Mouse (Mus musculus): ENCODE results near the gene Ccdc82.
A peak's percentile ranks its signal among the peaks of the same experiment; 100 is the strongest.

The Ccdc82 gene

DNA sequence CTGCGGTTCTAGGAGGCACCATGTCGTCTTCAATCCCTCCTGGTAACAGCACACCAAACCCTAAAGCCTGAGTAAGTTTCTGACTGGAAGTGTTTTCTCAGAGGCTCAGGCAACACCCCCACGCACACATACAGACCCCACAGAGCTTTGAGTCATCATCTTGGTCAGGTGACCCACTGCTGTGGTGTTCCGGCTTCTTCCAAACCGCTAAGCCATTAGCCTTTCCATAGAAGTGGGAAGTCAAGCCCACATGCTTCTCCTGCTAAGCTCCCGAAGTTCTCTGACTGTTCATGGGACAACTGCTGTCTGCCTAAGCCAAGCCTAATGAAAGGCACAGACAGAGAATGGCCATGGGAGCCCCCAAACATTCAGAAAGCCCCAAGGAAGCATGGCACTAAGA is 52.4 kb downstream of the Ccdc82 start:
- peak; percentile 51 for DNase-seq (ENCODE audit: low read depth, low spot score)

DNA sequence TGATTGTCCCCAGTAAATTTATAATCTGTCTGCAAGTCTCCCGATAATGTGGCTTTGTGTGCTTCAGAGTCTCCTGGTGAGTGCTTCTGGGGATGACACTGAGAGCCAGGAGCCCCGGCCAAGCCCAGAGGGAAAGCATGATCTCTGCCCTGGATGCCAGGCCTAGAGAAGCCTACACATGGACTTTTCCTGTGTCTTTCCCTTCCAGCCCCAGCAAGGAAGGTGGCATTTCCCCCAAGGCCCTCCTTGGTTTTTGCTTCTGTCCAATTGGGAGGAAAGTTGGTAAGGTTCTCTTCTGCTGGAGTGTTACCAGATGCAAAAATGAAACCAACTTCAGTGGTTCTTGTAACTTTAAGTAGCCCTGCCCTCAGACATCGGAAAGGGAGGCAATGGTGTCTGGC is 53.3 kb downstream of the Ccdc82 start:
- peak; percentile 70 for DNase-seq (ENCODE audit: low read depth, low spot score)

DNA sequence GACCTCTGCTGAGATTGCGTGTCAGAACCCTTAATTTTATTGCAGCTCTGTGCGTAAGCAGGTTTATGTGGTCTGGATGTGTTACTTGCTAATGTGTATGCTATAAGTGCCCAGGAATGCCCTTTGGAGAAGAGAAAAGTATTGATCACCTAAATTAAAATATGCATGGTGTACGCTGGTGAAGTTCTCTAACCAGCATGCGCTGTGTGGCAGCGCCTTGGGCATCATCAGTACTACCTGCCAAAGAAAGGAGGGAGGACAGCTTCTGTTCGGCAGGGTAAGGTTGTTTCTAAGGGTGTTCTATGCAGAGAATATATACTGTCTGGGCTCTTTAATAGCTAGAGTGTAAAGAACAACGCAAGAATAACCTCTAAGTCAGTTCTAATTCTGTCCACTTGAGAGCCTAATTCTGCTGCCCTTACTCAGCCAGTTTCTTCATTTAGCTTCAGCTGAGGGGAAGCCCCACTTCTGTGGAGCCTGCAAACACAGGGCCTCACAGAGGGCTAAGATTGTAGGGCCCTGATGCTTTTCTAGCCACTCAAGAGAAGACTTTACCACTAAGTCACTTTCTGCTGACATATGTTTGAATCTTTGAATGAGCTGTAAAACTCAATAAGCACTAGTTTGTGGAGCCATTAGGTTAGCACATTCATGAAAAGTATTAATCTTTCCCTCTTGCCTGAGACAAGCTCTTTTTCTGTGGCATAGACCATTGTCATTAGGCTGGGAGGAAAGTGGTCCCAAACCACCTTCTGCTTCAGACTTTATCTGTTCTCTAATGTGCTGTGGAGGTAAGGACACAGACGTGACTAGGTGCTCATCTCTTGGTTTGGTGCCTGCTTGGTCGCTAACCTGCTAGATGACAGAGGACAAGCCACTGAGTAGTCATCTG is 54.4 kb downstream of the Ccdc82 start:
- no peak for DNase-seq (ENCODE audit: low read depth, low spot score)

DNA sequence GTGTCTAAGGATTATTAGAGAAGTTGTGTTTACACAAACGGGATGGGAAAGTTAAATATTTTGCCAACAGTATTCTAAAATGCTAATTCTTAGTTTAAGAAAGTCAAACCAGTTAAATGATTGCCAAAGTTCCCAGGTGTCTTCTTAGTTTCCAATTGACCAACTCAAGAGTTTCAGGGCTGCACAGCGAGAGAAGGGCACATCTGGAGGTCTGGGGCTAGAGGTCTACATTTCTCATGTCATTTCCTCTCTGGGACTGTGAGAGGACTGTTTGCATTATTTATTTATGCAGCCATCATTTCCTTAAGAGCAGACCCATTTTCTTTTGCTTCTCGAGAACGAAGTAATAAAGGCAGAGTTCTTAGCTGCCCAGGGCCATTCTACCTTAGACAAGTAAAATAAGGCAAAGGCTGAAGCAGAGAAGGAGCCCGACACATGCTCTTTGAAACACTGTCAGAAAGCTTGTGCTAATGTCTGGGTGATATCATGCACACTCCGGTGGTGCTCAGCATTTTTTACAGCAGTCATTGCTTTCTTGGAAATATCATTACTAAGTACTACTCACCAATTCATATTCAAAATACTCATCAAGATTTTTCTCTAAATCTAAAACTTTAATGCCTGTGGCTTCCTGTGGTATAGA is 55.5 kb downstream of the Ccdc82 start:
- no peak for DNase-seq (ENCODE audit: low read depth, low spot score)

DNA sequence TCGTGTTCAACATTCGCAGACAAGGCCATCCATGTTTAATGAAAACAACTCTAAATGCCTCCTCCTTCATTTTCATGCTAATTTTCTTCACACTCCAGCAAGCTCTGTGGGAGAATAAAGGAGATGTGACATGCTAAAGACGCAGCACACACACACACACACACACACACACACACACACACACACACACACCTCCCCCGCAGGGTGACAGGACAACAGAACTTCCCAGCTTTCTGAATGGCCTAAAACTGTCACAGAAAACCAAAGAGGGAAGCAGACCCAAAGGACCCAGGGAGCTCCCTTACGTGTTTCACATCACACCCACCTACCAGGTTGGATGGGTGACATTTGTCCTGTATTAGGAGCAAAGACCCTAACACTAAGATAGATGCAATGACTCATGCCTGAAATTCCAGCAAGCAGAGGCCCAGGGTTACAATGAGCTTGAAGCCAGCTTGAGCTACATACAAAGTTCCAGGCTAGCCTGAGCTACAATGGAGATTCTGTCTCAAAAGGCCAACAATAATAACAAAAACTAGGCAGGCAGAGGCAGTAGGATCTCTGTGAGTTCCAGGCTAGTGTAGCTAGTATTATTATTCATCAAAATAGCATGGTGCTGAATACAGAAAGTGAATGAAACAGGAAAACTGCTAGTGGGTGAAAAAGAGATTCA is 56.5 kb downstream of the Ccdc82 start:
- DNase-seq (ENCODE audit: low read depth, low spot score), result no peak

DNA sequence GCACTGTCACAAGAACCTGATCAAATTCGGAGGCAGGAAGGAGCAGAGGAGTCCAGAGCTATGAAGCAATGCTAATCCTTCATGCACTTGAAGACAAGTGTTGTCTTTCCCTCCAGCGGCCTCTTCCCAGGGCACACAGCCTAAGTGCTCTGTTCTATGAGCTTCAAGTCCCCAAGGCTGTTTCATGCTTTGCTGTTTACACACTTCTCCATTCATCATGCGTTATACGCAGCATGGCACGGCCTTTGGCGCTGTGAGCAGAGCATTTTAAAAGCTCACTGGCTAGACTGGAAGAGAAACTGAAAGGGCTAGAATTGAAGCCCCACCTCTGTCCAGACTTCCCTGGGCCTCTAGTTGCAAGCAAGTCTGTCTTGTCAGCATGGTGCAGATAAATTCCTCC is 57.2 kb downstream of the Ccdc82 start:
- DNase-seq (ENCODE audit: low read depth, low spot score), result no peak

DNA sequence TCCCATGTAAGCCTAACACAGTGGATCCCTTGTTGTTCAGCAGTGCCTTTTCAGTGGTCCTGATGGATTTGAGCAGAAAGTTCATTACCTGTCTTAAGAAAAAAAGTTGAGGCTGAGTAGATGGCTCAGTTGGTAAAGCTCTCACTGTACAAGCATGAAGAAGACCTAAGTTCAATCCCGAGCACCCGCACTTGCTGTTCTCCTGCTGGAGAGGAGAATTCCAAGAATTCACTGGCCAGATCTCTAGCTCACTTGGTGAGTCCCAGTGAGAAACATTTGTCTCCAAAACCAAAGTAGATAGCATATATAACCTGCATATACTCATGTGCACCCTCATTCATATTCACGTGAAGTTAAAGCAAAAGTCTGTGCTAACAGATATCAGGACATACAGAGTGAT is 59.7 kb downstream of the Ccdc82 start:
- no peak for DNase-seq (ENCODE audit: low read depth, low spot score)

DNA sequence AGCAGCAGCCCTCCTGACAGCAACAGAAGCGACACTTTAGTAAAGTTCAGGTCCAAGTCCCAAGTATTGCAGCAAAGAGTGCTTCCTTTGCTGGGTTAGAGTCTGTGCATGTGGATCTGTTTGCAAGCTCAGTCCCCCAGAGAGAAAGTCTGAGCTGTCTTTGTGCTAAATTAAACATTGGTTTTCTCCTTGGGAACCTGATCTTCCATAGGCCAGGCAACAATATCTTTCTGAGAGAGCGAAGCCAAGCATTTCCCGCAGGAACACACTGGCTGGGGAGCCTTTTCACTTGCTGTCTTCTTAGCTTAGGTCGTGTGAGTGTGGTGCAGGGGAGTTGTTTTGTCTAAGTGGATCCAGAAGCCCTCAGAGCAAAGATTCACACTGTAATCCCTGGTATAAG is 60.5 kb downstream of the Ccdc82 start:
- no peak for DNase-seq (ENCODE audit: low read depth, low spot score)

DNA sequence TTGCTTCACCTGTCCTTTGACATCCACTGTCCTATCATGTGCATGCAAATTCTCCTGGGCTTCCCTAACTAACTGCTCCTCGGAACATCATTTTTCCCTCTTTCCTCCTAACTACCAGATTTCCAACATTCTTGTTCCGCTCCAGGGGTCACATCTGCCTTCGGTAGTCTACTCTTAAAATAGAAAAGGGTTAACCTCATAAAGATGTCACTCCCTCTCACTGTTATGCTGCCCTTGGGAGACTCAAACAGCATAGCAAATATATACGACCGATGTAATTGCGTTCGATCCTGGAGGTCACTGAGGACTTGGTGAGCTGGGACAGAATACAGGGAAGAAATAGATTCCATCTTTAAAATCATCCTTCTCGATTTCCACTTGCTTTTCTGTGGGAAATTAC is 62.0 kb downstream of the Ccdc82 start:
- DNase-seq (ENCODE audit: low read depth, low spot score), result no peak

DNA sequence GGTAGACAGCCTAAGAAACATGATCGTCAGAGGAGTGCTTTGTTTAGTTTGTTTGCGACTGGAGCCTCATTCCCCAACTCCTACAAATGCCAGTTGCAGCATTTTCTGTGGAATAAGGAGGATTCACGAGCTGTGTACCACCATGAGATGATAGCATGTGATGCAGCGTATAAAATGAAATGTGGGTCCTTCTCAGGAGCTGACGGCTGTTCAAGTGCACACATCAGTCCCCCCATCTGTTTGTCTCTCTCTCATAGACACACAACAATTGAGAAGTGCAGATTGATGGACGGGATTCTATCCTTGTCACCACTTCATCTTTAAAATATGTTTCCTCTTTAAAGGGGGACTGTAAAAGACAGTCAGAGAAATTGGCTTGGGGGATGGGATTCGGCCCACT is 63.1 kb downstream of the Ccdc82 start:
- no peak for DNase-seq (ENCODE audit: low read depth, low spot score)

DNA sequence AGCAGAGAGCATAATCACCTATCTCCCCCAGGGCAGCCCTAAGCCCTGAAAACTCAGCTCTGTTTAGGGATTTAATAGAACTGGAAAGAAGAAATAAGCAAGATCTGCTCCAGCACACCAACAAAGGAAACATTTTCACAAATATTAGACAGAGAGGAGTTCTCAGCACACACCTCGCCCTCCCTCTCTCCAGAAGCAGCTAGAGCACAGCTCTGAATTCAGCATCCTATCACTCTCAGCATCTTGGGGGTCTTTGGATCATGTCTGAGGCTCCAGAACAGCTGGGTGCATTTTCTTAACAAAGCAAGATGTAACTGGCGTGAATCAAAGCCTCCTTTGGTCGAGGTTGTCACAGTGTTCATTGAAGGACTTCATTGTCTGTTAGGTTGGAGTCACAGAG is 63.5 kb downstream of the Ccdc82 start:
- no peak for DNase-seq (ENCODE audit: low read depth, low spot score)

DNA sequence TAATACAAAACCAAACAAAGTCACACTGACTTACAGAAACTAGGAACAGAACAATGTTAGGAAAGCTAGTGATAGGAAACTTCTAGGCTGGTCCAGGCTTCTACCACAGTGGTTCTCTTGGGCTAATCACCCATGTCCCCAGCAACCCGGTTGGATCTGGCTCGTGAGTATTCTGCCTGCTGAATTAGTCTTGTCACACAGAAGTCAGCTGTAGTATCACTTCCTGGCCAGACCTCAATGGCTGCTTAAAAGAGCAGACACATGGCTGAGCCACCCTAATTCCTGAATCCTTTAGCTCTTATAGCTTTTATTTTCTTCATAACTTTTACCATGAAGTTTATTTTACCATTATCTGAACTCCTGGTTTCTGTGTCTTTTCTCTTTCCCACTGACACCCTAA is 64.3 kb downstream of the Ccdc82 start:
- no peak for DNase-seq (ENCODE audit: low read depth, low spot score)

DNA sequence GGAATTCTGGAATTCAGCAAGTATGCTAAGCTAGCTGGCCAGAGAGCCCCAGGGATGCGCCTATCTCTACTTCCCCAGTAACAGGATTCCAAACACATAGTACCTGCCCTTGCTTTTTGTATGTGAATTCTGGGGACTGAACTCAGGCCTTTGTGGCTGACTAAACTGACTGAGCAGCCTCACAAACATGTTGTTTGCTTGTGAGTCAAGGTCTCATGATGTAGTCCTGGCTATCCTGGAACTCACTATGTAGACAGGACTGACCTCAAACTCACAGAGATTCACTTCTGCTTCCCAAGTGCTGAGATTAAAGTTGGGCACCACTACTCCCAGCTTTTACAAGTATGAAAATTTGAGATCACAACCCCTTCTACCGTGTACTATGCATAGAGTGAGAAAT is 67.2 kb downstream of the Ccdc82 start:
- DNase-seq (ENCODE audit: low read depth, low spot score), result peak; percentile 51

DNA sequence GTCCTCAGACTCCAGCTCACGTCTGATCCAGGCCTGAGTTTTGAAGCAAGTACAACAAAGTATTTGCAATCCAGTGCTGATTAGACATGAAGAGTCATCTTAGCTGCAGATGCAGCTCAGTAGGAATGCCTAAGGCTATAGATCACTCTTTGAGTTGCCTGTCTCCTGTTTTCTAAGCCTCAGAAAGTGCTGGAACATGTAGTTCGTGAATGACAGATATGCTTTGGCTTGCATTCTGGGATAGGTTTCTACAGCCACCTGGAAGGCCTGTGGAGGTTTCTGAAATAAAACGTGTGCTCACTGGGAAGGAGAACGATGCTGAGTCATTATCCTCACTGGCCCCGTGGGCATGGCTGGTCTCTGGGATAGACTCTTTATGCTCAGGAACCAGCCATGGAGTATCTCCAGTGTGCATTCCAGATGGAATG is 67.8 kb downstream of the Ccdc82 start:
- peak; percentile 76 for DNase-seq (ENCODE audit: low read depth, low spot score)

DNA sequence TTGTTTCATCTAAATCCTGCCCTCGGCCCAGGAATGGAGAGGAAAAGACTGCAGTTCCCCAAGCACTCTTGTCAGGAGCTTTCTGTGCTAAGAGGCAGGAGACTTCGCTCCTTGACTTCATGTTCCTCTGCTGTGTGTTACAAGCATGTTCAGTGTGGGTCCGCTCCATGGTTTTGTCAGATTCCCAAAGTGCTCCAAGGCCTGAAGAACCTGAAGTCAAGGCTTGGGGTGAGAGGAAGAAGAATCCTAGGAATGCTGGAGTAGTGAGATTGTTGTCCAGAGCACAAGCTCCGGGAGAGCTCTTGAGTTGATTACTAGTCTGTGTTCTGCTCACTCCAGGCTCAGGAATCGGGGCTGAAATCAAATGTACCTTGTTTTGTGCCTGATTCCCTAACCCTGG is 68.6 kb downstream of the Ccdc82 start:
- no peak for DNase-seq (ENCODE audit: low read depth, low spot score)

DNA sequence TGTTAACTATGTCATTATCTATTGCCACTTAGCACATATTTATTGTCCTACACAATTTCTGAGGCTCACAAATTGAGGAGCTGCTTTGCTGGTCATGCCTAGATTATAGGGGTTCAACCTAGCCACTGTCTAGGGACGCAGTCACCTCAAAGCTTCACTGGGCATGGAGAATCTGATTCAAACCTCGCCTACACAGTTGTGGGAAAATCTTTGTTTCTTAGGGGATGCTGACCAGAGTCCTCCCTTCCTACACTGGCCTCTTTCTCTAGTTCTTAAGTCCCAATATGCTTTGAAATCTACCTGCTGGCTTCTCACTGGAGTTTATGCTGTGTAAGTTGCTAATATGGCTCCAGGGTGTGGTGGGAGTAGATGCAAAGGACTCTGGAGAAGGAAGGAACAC is 72.8 kb downstream of the Ccdc82 start:
- no peak for DNase-seq (ENCODE audit: low read depth, low spot score)

DNA sequence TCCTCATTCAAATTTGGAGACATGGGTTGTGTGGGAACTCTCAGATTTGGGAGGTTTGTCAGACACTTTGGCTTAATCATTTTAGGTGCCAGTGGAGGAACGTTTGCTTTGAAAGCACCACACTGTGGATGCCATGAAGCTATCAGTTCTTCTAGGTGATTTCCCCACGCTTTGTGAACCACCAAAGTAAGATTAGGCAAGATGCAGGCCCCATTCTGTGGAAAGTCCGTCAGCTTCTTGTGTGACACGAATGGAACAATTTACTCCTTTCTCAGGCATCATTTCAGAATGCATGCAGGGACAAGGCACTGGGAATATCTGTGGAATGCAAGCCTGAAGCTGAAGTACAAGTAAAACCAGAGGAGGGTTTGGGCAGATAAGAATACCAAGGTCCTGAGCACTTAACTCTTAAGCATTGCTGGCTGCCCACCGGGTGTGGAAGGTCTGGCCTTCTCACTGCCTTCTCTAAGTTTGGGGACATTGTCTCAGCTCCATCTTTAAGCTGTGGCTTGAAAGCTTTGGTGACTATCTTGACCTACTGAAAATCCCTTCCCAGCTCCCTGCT is 74.1 kb downstream of the Ccdc82 start:
- no peak for DNase-seq (ENCODE audit: low read depth, low spot score)

DNA sequence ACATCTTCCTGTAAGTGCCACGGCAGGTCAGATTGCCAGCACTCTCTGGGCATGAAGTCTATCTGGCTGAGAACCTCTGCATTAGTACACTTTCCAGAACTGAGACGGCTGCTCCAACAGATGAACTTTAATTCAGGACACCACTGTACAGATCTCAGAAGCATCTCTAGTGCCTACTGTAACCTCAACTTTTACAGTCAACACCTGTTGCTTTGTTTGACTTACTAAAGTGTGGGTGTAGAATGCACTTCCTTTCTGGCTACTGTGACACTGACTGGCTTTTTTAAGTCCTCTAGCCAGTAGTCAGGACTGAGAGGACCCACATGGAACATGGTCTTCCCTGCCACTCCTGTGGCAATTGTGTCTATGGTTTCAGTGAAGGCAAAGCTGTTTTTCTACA is 76.3 kb downstream of the Ccdc82 start:
- no peak for DNase-seq (ENCODE audit: low read depth, low spot score)

DNA sequence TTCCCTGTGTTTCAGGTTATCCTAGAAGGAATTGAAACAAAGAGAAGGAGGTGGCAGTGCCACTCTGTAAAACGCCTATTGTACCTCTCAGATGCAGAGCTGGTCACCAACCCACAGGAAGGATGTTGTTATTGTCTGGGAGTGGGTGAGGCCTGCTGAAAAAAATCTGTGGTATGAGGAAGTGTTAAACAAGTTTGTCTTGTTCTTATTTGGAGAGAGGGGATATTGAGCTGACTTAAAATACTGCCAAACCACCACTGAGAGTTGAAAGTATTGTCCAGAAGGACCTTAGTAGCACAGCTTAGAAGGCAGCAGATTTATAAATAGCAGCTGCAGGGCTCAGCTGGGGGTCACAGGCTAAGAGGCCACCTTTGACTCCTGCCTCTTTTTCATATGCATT is 76.9 kb downstream of the Ccdc82 start:
- DNase-seq (ENCODE audit: low read depth, low spot score), result peak; percentile 62
